Comparison of ENCODE assay signal across 8 mouse cellular contexts in genomic region chr17:56761991-56762410, GRCm38 (mm10). TPM values are rescaled to one million over a fixed set of nuclear protein-coding genes. Genes with fewer than 3 reads are reported as not detected.
DNase-seq lines count a peak whose midpoint lies in the region; ATAC-seq lines count a peak whose summit lies in the region.

No protein-coding gene starts in this region.

- H3K27ac ChIP-seq in hindbrain, embryonic 15.5 days (replicated peaks), result peak overlapping the region; percentile 93

- peaks cover 34% of the 10 kb centered on the region for H3K4me1 ChIP-seq in hindbrain, embryonic 15.5 days (replicated peaks)

- H3K4me3 ChIP-seq in hindbrain, embryonic 15.5 days, result peak overlapping the region; percentile 46

- peak; percentile 92 for DNase-seq in ZHBTc4 (ENCODE audit: low read depth, low spot score)
- DNase-seq in cerebellum, postnatal 25 days, result peak; percentile 92 to 96
- DNase-seq in frontal cortex, postnatal 36 days (ENCODE audit: low spot score in 2 of 2), result peak; percentile 85 to 86
- DNase-seq in left cerebral cortex, adult 8-10 months (ENCODE audit: low spot score in 2 of 2), result peak; percentile 79 to 82
- DNase-seq in right cerebral cortex, postnatal 10 days (ENCODE audit: low spot score in 2 of 2), result peak; percentile 92 to 93
- DNase-seq in urinary bladder, postnatal 36 days (ENCODE audit: low spot score in 2 of 2), result peak; percentile 70 to 85

- ATAC-seq in hindbrain, embryonic 15.5 days (ENCODE audit: low FRiP score, low read depth), result peak; percentile 53
- ATAC-seq in megakaryocyte, adult 5-6 weeks (ENCODE audit: poor library complexity, severe bottlenecking), result peak; percentile 38

- H3K36me3 ChIP-seq in hindbrain, embryonic 15.5 days, result peaks cover 3% of the 10 kb centered on the region; the same call in 1 of the 2 replicates

- peak overlapping the region; percentile 50 for H3K9ac ChIP-seq in hindbrain, embryonic 15.5 days

- peak overlapping the region; percentile 67 for H3K4me2 ChIP-seq in hindbrain, embryonic 15.5 days

- peaks cover 25% of the 10 kb centered on the region for H3K27me3 ChIP-seq in hindbrain, embryonic 15.5 days

- H3K9me3 ChIP-seq in hindbrain, embryonic 15.5 days, result no peaks in the 10 kb centered on the region

- WGBS in hindbrain, embryonic 15.5 days, result under 1% methylated on average over 27 of the region's 28 CpGs

RNA-seq across cellular contexts. Expression of gene Dus3l, which starts 2.6 kb away (rescaled TPM):
- 89.7 and 96.9 TPM in 2 replicates for polyA plus RNA-seq in hindbrain, embryonic 15.5 days (2015; fragmentation: Nextera tagmentation; extraction: Ambion mirVana)
- 10 to 100 TPM; 60.1 to 66.1 (median 60.8) TPM for total RNA-seq in left cerebral cortex, adult 8-10 months (2022)
- total RNA-seq in megakaryocyte, adult 5-6 weeks (2015), result 8.4 and 8.7 TPM in 2 replicates
- 10.5 and 14.6 TPM in 2 replicates for total RNA-seq in megakaryocyte, adult 5-6 weeks (2017)

RNA-seq across cellular contexts. Expression of gene Nrtn, which starts 4.7 kb away (rescaled TPM):
- 2.5 and 2.6 TPM in 2 replicates for polyA plus RNA-seq in hindbrain, embryonic 15.5 days (2015; fragmentation: Nextera tagmentation; extraction: Ambion mirVana)
- total RNA-seq in left cerebral cortex, adult 8-10 months (2022), result 1 to 10 TPM; 4.0 to 4.5 (median 4.2) TPM
- total RNA-seq in megakaryocyte, adult 5-6 weeks (2015), result not detected in 2 replicates
- not detected in 2 replicates for total RNA-seq in megakaryocyte, adult 5-6 weeks (2017)

RNA-seq across cellular contexts. Expression of gene Prr22, which starts 8.0 kb away (rescaled TPM):
- polyA plus RNA-seq in hindbrain, embryonic 15.5 days (2015; fragmentation: Nextera tagmentation; extraction: Ambion mirVana), result 0.54 and 1.0 TPM in 2 replicates
- total RNA-seq in left cerebral cortex, adult 8-10 months (2022), result 1 to 10 TPM in 2 of 4 experiments, under 1 TPM in 2; 0.78 to 1.2 (median 0.99) TPM
- total RNA-seq in megakaryocyte, adult 5-6 weeks (2015), result 0.32 and 0.85 TPM in 2 replicates
- not detected in 2 replicates for total RNA-seq in megakaryocyte, adult 5-6 weeks (2017)

RNA-seq across cellular contexts. Expression of gene Vmac, which starts 44.2 kb away (rescaled TPM):
- polyA plus RNA-seq in hindbrain, embryonic 15.5 days (2015; fragmentation: Nextera tagmentation; extraction: Ambion mirVana), result 15.2 and 16.7 TPM in 2 replicates
- 10 to 100 TPM; 10.4 to 15.7 (median 13.8) TPM for total RNA-seq in left cerebral cortex, adult 8-10 months (2022)
- 3.6 and 4.1 TPM in 2 replicates for total RNA-seq in megakaryocyte, adult 5-6 weeks (2015)
- total RNA-seq in megakaryocyte, adult 5-6 weeks (2017), result 2.7 and 2.8 TPM in 2 replicates

RNA-seq across cellular contexts. Expression of gene Ndufa11, which starts 44.4 kb away (rescaled TPM):
- 579 and 588 TPM in 2 replicates for polyA plus RNA-seq in hindbrain, embryonic 15.5 days (2015; fragmentation: Nextera tagmentation; extraction: Ambion mirVana)
- 100 to 1,000 TPM; 185 to 224 (median 208) TPM for total RNA-seq in left cerebral cortex, adult 8-10 months (2022)
- total RNA-seq in megakaryocyte, adult 5-6 weeks (2015), result 108 and 113 TPM in 2 replicates
- 77.8 and 92.8 TPM in 2 replicates for total RNA-seq in megakaryocyte, adult 5-6 weeks (2017)

Comparison
In these comparisons a context has a peak if more than half of its experiments do, and no peak if none do; other contexts are left out.
1. Peak in every context shown above with its lines: DNase-seq, ATAC-seq, H3K4me3 ChIP-seq and H3K27ac ChIP-seq.
2. RNA of gene Nrtn, which starts 4.7 kb away (total RNA-seq): 4.0 to 4.5 TPM in left cerebral cortex, adult 8-10 months; not detected in megakaryocyte, adult 5-6 weeks; every median in the first group is over 4 times any median in the second.